Mouse (Mus musculus) stomach, postnatal 0 days (tissue): ENCODE measurements around the gene Slc6a19.

Experiments used
- CTCF ChIP-seq: IDR thresholded peaks from 2 replicates; pipeline ENCODE4 v1.5.1; 2016; ENCODE audit warnings: antibody characterized with exemption, low read depth, mild to moderate bottlenecking, moderate library complexity
- EP300 ChIP-seq: optimal IDR thresholded peaks from 2 replicates; pipeline ENCODE3; 2016; ENCODE audit warnings: antibody characterized with exemption

- TF ChIP-seq CTCF: no peak
- TF ChIP-seq EP300: no peak
These were observed 26.2 kb upstream of the Slc6a19 start for GRCm38 (mm10) chr13:73730913-73731312.
